Mouse (Mus musculus) hindbrain, embryonic 10.5 days (tissue): ENCODE data around the gene Rnf41. TPM values are rescaled to one million over a fixed set of nuclear protein-coding genes. Genes with fewer than 3 reads are reported as not detected.

ENCODE experiments used
- DNase-seq: peaks from one replicate; pipeline ENCODE4 v3.0.0-alpha.2; 2017; ENCODE audit warnings: low spot score
- H3K27ac ChIP-seq: fragments of 300-500 bp; sonication (generic); 2 replicates; pipeline ENCODE4 v1.5.1; 2016; ENCODE audit warnings: mild to moderate bottlenecking, moderate library complexity
- H3K27me3 ChIP-seq: fragments of 300-500 bp; sonication (generic); 2 replicates; pipeline ENCODE4 v1.6.1; 2016; ENCODE audit warnings: mild to moderate bottlenecking; ENCODE audit not compliant: poor library complexity, insufficient read depth, severe bottlenecking
- H3K36me3 ChIP-seq: fragments of 300-500 bp; sonication (generic); 2 replicates; pipeline ENCODE4 v1.6.1; 2016; ENCODE audit warnings: mild to moderate bottlenecking, moderate library complexity
- H3K4me1 ChIP-seq: fragments of 300-500 bp; sonication (generic); replicated peaks from 2 replicates; pipeline ENCODE4 v1.6.1; 2016; ENCODE audit warnings: mild to moderate bottlenecking
- H3K4me3 ChIP-seq: fragments of 300-500 bp; sonication (generic); 2 replicates; pipeline ENCODE4 v1.5.1; 2016; ENCODE audit warnings: mild to moderate bottlenecking, moderate library complexity
- H3K9me3 ChIP-seq: fragments of 300-500 bp; sonication (generic); 2 replicates; pipeline ENCODE4 v1.6.1; 2016; ENCODE audit warnings: mild to moderate bottlenecking, moderate library complexity
- WGBS: fragments of 180-500 bp; shearing (Covaris S2); methylation state at CpG from one replicate; pipeline ENCODE4 v1.1.7; 2016; 5-methylcytosine and 5-hydroxymethylcytosine counted together
- polyA plus RNA-seq: library from polyadenylated mRNA; unstranded; fragments of >200 nt; fragmentation: Nextera tagmentation; extraction: Ambion mirVana; gene quantifications from 2 replicates; pipeline ENCODE4 v1.2.1, GENCODE M21; 2016

Rnf41 gene
- polyA plus RNA-seq, 1 experiment from 2014 or later, result 46.7 TPM

DNA sequence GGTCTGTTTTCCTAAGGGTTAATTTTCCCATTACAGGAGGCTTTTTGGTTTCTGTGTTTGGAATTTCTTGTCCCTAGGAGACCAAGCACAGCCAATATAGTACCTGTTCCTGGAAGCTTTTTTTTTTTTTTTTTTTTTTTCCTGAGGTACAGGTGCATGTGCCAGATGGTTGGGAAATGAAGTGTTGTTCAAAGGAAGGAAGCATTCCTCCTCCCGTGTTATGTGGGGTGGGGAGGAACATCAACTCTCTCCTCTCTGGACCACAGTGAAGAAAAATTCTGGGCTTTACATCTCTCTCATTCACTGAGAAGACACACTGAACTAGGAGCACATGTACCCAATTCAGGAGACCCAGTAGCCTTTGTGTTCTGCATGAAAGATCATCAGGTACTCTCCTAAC lies 1.6 kb downstream of the Rnf41 start:
- no peak for DNase-seq
- H3K36me3 ChIP-seq, result peaks cover 51% of the 10 kb centered on the region
- peaks cover 53% of the 10 kb centered on the region for H3K4me1 ChIP-seq

GRCm38 (mm10) chr10:128414848-128415247 lies 3.4 kb downstream of the Rnf41 start:
- 94% methylated on average over 5 of the region's 5 CpGs for WGBS
- H3K4me3 ChIP-seq, result no peak overlapping the region
- peaks cover 65% of the 10 kb centered on the region for H3K36me3 ChIP-seq
- H3K27me3 ChIP-seq, result no peaks in the 10 kb centered on the region
- H3K27ac ChIP-seq, result no peak overlapping the region
- no peak for DNase-seq
- no peaks in the 10 kb centered on the region for H3K9me3 ChIP-seq
- peaks cover 39% of the 10 kb centered on the region for H3K4me1 ChIP-seq

More for the DNA sequence above, 1.6 kb downstream of the Rnf41 start:
- 75% methylated on average over 1 of the region's 1 CpGs for WGBS
- no peak overlapping the region for H3K27ac ChIP-seq
- H3K9me3 ChIP-seq, result no peaks in the 10 kb centered on the region
- H3K27me3 ChIP-seq, result no peaks in the 10 kb centered on the region
- H3K4me3 ChIP-seq, result peak overlapping the region; percentile 87

DNA sequence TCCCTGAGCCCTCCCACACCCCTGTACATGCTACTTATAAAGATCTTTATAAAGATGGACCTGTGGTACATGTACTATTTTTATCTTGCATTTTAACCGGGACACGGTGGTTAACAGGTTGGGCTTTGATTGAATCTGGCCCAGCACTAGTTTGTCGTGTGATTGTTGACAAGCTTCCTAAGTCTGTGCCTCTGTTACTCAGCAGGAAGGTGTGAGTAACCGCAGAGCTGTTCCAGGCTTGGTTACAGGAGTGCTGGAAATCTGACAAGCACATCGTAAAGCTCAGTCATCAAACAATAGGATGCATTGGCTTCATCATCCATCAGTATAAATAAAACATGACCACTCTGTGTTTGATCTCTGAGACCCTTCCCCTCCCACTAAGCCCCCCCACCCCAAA lies 11.0 kb downstream of the Rnf41 start:
- DNase-seq, result no peak

DNA sequence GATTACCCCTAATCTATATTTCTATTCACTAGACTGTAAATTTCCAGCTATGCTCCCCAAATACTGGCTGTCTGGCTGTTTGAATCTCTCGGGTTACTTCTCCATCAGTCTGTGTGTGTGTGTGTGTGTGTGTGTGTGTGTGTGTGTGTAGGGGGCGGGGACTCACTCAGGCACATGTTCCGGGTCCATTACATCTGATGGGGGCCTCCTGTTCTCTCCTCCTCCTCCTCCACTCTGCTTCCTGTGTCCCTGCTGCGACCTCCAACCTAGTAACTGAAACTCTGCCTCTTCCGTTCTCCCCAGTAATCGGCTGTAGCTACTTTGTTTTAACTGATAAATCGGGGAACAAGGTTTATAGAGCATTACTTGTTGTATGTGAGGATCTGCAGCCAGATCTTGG lies 13.1 kb downstream of the Rnf41 start:
- no peaks in the 10 kb centered on the region for H3K4me1 ChIP-seq
- WGBS, result 80% methylated on average over 7 of the region's 7 CpGs
- no peaks in the 10 kb centered on the region for H3K27me3 ChIP-seq
- no peak overlapping the region for H3K27ac ChIP-seq
- H3K36me3 ChIP-seq, result peaks cover 92% of the 10 kb centered on the region
- no peaks in the 10 kb centered on the region for H3K9me3 ChIP-seq
- DNase-seq, result no peak
- H3K4me3 ChIP-seq, result no peak overlapping the region

More for the DNA sequence above, 11.0 kb downstream of the Rnf41 start:
- WGBS, result 89% methylated on average over 5 of the region's 5 CpGs
- H3K4me3 ChIP-seq, result no peak overlapping the region
- H3K27ac ChIP-seq, result no peak overlapping the region
- no peaks in the 10 kb centered on the region for H3K4me1 ChIP-seq
- no peaks in the 10 kb centered on the region for H3K27me3 ChIP-seq
- H3K9me3 ChIP-seq, result no peaks in the 10 kb centered on the region
- peaks cover 95% of the 10 kb centered on the region for H3K36me3 ChIP-seq

DNA sequence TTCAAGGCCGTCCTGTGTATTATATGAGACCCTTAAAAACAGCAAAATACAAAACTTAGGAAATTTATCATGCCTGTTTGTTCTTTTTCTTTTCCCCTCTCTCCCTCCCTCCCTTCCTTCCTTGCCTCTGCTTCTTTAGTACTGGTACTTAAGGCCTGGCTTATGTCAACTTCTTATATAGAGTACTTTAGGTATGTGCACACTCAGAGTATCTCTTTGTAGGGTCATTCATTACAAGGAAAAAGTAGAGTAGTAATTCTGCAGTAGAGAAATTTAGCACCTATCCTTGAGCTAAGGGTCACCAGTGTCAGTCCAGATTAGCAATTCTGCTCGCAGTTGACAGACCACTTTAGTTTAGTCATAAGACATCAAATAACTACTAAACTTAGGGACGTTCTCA lies 13.8 kb downstream of the Rnf41 start:
- no peaks in the 10 kb centered on the region for H3K9me3 ChIP-seq
- no peaks in the 10 kb centered on the region for H3K27me3 ChIP-seq
- H3K4me1 ChIP-seq, result no peaks in the 10 kb centered on the region
- peaks cover 92% of the 10 kb centered on the region for H3K36me3 ChIP-seq
- WGBS, result 92% methylated on average over 3 of the region's 3 CpGs
- H3K27ac ChIP-seq, result no peak overlapping the region
- H3K4me3 ChIP-seq, result no peak overlapping the region
- no peak for DNase-seq

- no peaks in the 10 kb centered on the region for H3K9me3 ChIP-seq
- H3K27ac ChIP-seq, result no peak overlapping the region
- no peak for DNase-seq
- H3K27me3 ChIP-seq, result no peaks in the 10 kb centered on the region
- H3K4me3 ChIP-seq, result no peak overlapping the region
- 92% methylated on average over 5 of the region's 5 CpGs for WGBS
- H3K4me1 ChIP-seq, result no peaks in the 10 kb centered on the region
- peaks cover 87% of the 10 kb centered on the region for H3K36me3 ChIP-seq
Measured at GRCm38 (mm10) chr10:128429052-128429451, 17.6 kb downstream of the Rnf41 start.

DNA sequence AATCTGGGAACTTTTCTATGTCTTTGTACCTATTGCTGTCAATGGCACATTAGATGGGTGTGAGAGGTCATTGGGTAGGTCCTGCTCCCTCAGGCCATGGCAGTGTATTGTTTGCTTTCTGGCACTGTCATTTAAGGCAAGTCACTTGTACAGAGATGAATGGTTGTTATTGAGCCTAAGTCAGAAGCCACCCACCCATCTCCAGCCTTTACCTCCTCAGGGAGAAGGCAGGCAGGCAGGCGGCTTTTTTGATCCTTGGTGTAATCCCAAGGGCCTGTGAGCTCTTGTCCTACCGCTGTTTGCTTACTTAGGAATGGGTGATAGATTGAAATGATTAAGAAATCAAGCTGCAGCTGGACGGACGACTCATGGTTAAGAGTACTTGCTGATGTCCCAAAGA lies 18.0 kb downstream of the Rnf41 start:
- no peak overlapping the region for H3K4me3 ChIP-seq
- no peaks in the 10 kb centered on the region for H3K9me3 ChIP-seq
- no peak overlapping the region for H3K27ac ChIP-seq
- DNase-seq, result no peak
- WGBS, result 85% methylated on average over 4 of the region's 4 CpGs
- H3K27me3 ChIP-seq, result no peaks in the 10 kb centered on the region
- H3K36me3 ChIP-seq, result peaks cover 87% of the 10 kb centered on the region
- H3K4me1 ChIP-seq, result no peaks in the 10 kb centered on the region

DNA sequence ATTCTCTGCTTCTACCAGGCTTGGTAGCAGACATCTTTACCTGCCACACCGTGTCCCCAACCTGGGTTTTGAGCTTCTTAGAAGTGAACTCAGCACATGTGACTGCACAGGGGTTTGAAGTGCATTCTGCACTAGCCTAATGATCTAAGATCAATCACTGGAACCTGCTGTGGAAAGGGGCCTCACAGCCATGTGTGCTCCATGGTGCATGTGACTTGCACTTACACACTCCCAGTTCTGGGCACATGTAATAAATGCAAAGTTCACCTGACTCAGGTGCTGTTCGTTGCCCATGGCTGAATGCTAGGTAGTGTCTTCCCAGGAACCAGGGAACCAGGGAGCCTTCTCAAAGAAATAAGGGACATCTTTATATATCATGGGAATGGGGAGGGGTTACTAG lies 22.0 kb downstream of the Rnf41 start:
- Histone ChIP-seq H3K4me1 (no peaks in the 10 kb centered on the region), H3K9me3 (no peaks in the 10 kb centered on the region), H3K27me3 (no peaks in the 10 kb centered on the region), H3K4me3 (no peak overlapping the region), H3K36me3 (peaks cover 95% of the 10 kb centered on the region), H3K27ac (no peak overlapping the region)
- 93% methylated on average over 2 of the region's 2 CpGs for WGBS
- no peak for DNase-seq

GRCm38 (mm10) chr10:128434681-128435080 lies 23.2 kb downstream of the Rnf41 start:
- no peaks in the 10 kb centered on the region for H3K9me3 ChIP-seq
- no peak overlapping the region for H3K27ac ChIP-seq
- H3K27me3 ChIP-seq, result no peaks in the 10 kb centered on the region
- no peak for DNase-seq
- no peak overlapping the region for H3K4me3 ChIP-seq
- H3K4me1 ChIP-seq, result no peaks in the 10 kb centered on the region
- H3K36me3 ChIP-seq, result peaks cover 95% of the 10 kb centered on the region
- WGBS, result 90% methylated on average over 10 of the region's 10 CpGs

DNA sequence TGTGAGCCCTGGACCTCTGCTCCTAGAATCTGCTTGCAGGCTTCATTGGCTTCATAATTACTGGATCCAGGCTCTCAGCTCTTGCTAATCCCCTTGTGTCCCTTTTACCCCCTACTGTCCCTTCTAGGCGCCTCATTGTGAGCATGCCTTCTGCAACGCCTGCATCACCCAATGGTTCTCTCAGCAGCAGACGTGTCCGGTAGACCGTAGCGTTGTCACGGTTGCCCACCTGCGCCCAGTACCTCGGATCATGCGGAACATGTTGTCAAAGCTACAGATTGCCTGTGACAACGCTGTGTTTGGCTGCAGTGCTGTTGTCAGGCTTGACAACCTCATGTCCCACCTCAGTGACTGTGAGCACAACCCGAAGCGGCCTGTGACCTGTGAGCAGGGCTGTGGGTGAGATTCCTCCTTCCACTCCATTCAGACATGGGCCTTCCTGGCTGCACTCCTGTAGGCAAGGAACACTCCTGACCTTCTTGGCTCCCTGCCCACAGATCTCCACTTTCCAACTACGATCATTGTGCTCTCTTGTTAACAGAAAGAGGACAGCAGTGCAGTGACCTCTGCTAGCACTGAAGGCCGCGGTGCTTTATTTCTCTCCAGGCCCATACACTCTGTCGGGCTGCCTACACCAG lies 23.8 kb downstream of the Rnf41 start:
- H3K4me1 ChIP-seq, result no peaks in the 10 kb centered on the region
- no peak overlapping the region for H3K4me3 ChIP-seq
- no peaks in the 10 kb centered on the region for H3K9me3 ChIP-seq
- H3K36me3 ChIP-seq, result peaks cover 95% of the 10 kb centered on the region
- H3K27me3 ChIP-seq, result no peaks in the 10 kb centered on the region
- H3K27ac ChIP-seq, result no peak overlapping the region
- DNase-seq, result no peak
- WGBS, result 87% methylated on average over 17 of the region's 17 CpGs

GRCm38 (mm10) chr10:128435873-128436272 lies 24.4 kb downstream of the Rnf41 start:
- 89% methylated on average over 5 of the region's 5 CpGs for WGBS
- Histone ChIP-seq H3K4me1 (no peaks in the 10 kb centered on the region), H3K27me3 (no peaks in the 10 kb centered on the region), H3K27ac (no peak overlapping the region), H3K36me3 (peaks cover 95% of the 10 kb centered on the region), H3K4me3 (no peak overlapping the region), H3K9me3 (no peaks in the 10 kb centered on the region)
- no peak for DNase-seq

DNA sequence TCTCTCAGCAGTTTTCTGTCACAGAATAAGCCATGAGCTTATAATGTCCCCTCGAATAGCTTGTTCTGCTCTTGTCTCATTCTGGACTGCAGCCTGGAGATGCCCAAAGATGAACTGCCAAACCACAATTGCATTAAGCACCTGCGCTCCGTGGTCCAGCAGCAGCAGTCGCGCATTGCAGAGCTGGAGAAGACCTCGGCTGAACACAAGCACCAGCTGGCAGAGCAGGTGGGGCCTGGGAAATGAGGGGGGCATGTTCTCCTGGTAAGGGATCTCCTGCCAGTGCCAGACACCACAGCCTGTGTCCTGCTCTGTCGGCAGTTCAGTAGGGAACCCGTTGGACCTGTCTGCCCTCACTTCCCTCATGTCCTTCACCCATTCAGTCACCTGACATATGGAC lies 24.9 kb downstream of the Rnf41 start:
- Histone ChIP-seq H3K36me3 (peaks cover 95% of the 10 kb centered on the region), H3K4me1 (no peaks in the 10 kb centered on the region), H3K27me3 (no peaks in the 10 kb centered on the region), H3K27ac (no peak overlapping the region), H3K9me3 (no peaks in the 10 kb centered on the region), H3K4me3 (no peak overlapping the region)
- no peak for DNase-seq
- 93% methylated on average over 8 of the region's 8 CpGs for WGBS

- no peak for DNase-seq
- Histone ChIP-seq H3K4me3 (no peak overlapping the region), H3K27ac (no peak overlapping the region), H3K4me1 (no peaks in the 10 kb centered on the region), H3K36me3 (peaks cover 91% of the 10 kb centered on the region), H3K27me3 (no peaks in the 10 kb centered on the region), H3K9me3 (no peaks in the 10 kb centered on the region)
- WGBS, result 83% methylated on average over 10 of the region's 10 CpGs
Measured at GRCm38 (mm10) chr10:128438675-128439279, 27.3 kb downstream of the Rnf41 start.
